Comparison of ENCODE assay signal across 8 mouse cellular contexts in genomic region chr10:125786197-125786879, GRCm38 (mm10).
DNase-seq lines count a peak whose midpoint lies in the region; ATAC-seq and TF ChIP-seq lines count a peak whose summit lies in the region.

No protein-coding gene starts in this region.

- peak overlapping the region; percentile 60 for H3K27ac ChIP-seq in lung, embryonic 16.5 days (ENCODE audit: low read length)
- H3K27ac ChIP-seq in liver, embryonic 11.5 days (ENCODE audit: low read depth, low read length), result no peak overlapping the region; the same call in 1 of the 2 replicates
- H3K27ac ChIP-seq in stomach, postnatal 0 days (replicated peaks), result peak overlapping the region; percentile 79

- peak overlapping the region; percentile 63 for H3K4me2 ChIP-seq in lung, embryonic 16.5 days (ENCODE audit: low read depth, low read length)
- peak overlapping the region; percentile 59 for H3K4me2 ChIP-seq in liver, embryonic 11.5 days
- peak overlapping the region; percentile 68 for H3K4me2 ChIP-seq in stomach, postnatal 0 days (replicated peaks; ENCODE audit: low read depth)

- peaks cover 24% of the 10 kb centered on the region for H3K4me1 ChIP-seq in lung, embryonic 16.5 days (replicated peaks; ENCODE audit: control insufficient read depth, insufficient read depth, low read length)
- H3K4me1 ChIP-seq in liver, embryonic 11.5 days (replicated peaks; ENCODE audit: control insufficient read depth, insufficient read depth, low read length), result peaks cover 11% of the 10 kb centered on the region
- peaks cover 8% of the 10 kb centered on the region; the same call in 1 of the 2 replicates for H3K4me1 ChIP-seq in stomach, postnatal 0 days (replicated peaks; ENCODE audit: control insufficient read depth, insufficient read depth)

- peak; percentile 17 to 49 for DNase-seq in adrenal gland, adult (ENCODE audit: inconsistent age in 2 of 2, low spot score in 1 of 2)
- DNase-seq in adrenal gland, adult 2 months, result no peak
- no peak for DNase-seq in lung, postnatal 25 days (ENCODE audit: low spot score)
- peak; percentile 33 for DNase-seq in liver, embryonic 11.5 days (ENCODE audit: low spot score)
- peak; percentile 28 for DNase-seq in stomach, postnatal 0 days (ENCODE audit: low spot score)
- no peak for DNase-seq in spleen, postnatal 14 days (ENCODE audit: low spot score in 2 of 2)
- DNase-seq in spleen, postnatal 10 days (ENCODE audit: low spot score in 2 of 2), result no peak

- peak overlapping the region; percentile 56; the same call in 1 of the 2 replicates for H3K9ac ChIP-seq in lung, embryonic 16.5 days (ENCODE audit: low read length)
- H3K9ac ChIP-seq in liver, embryonic 11.5 days (ENCODE audit: low read depth, low read length), result no peak overlapping the region
- peak overlapping the region; percentile 9 for H3K9ac ChIP-seq in stomach, postnatal 0 days (ENCODE audit: low read length)

- no peak for TF ChIP-seq EP300 in stomach, postnatal 0 days (optimal IDR thresholded peaks at IDR 0.05)

- H3K9me3 ChIP-seq in lung, embryonic 16.5 days (ENCODE audit: control insufficient read depth, low read length), result 0 out of 2 replicates have a peak, but pooled peaks cover 2% of the 10 kb centered on the region
- H3K9me3 ChIP-seq in liver, embryonic 11.5 days (ENCODE audit: control insufficient read depth, low read length), result no peaks in the 10 kb centered on the region; the same call in 1 of the 2 replicates
- no peaks in the 10 kb centered on the region for H3K9me3 ChIP-seq in stomach, postnatal 0 days (ENCODE audit: control insufficient read depth, low read length)

- H3K27me3 ChIP-seq in lung, embryonic 16.5 days (ENCODE audit: control insufficient read depth, insufficient read depth, low read depth, low read length), result no peaks in the 10 kb centered on the region
- H3K27me3 ChIP-seq in liver, embryonic 11.5 days (replicated peaks; ENCODE audit: control insufficient read depth, insufficient read depth, low read length), result no peaks in the 10 kb centered on the region
- no peaks in the 10 kb centered on the region for H3K27me3 ChIP-seq in stomach, postnatal 0 days (ENCODE audit: control insufficient read depth, insufficient read depth, low read length)

- peak overlapping the region; percentile 44 for H3K4me3 ChIP-seq in lung, embryonic 16.5 days (ENCODE audit: low read length)
- no peak overlapping the region; the same call in 1 of the 2 replicates for H3K4me3 ChIP-seq in liver, embryonic 11.5 days (ENCODE audit: low read depth, low read length)
- peak overlapping the region; percentile 37 for H3K4me3 ChIP-seq in stomach, postnatal 0 days (ENCODE audit: low read depth, low read length)

- 9% methylated on average over 10 of the region's 10 CpGs for WGBS in lung, embryonic 16.5 days
- WGBS in liver, embryonic 11.5 days, result 15% methylated on average over 10 of the region's 10 CpGs
- WGBS in stomach, postnatal 0 days, result 11% methylated on average over 10 of the region's 10 CpGs

- ATAC-seq in lung, embryonic 16.5 days (ENCODE audit: low read depth), result peak; percentile 29
- no peak for ATAC-seq in liver, embryonic 11.5 days (replicated peaks; ENCODE audit: low FRiP score)
- ATAC-seq in stomach, postnatal 0 days (ENCODE audit: low FRiP score, low TSS enrichment), result peak; percentile 25; the same call in 1 of the 2 replicates

- H3K36me3 ChIP-seq in lung, embryonic 16.5 days (ENCODE audit: control insufficient read depth, insufficient read depth, low read length), result no peaks in the 10 kb centered on the region
- no peaks in the 10 kb centered on the region for H3K36me3 ChIP-seq in liver, embryonic 11.5 days (ENCODE audit: control insufficient read depth, insufficient read depth, low read length)
- H3K36me3 ChIP-seq in stomach, postnatal 0 days (ENCODE audit: control insufficient read depth, insufficient read depth, low read length), result no peaks in the 10 kb centered on the region

- no peak for TF ChIP-seq CTCF in stomach, postnatal 0 days (IDR thresholded peaks at IDR 0.05; ENCODE audit: low read depth)

Comparison
In these comparisons a context has a peak if more than half of its experiments do, and no peak if none do; other contexts are left out.
1. DNase-seq: peak in adrenal gland, adult (2 of 2), liver, embryonic 11.5 days (single experiment) and stomach, postnatal 0 days (single experiment); none in adrenal gland, adult 2 months (single experiment), lung, postnatal 25 days (single experiment), spleen, postnatal 14 days (0 of 2) and spleen, postnatal 10 days (0 of 2).
2. Peak in every context shown above with its lines, with median percentiles within 50 percentile points of each other: H3K4me2 ChIP-seq.